Mouse (Mus musculus) heart, adult 2 months (tissue): Measurements from ENCODE around the gene Itsn1.

ENCODE experiments used
- CTCF ChIP-seq: fragments of 200-600 bp; IDR thresholded peaks from 2 replicates; pipeline ENCODE4 v1.8.1; 2022; ENCODE audit warnings: antibody characterized with exemption, mild to moderate bottlenecking, moderate library complexity
- POLR2A ChIP-seq: fragments of 200-500 bp; IDR thresholded peaks from 2 replicates; pipeline ENCODE4 v1.6.1; 2011; ENCODE audit warnings: mild to moderate bottlenecking, low read depth, low read length, control low read depth; ENCODE audit not compliant: insufficient read depth

DNA sequence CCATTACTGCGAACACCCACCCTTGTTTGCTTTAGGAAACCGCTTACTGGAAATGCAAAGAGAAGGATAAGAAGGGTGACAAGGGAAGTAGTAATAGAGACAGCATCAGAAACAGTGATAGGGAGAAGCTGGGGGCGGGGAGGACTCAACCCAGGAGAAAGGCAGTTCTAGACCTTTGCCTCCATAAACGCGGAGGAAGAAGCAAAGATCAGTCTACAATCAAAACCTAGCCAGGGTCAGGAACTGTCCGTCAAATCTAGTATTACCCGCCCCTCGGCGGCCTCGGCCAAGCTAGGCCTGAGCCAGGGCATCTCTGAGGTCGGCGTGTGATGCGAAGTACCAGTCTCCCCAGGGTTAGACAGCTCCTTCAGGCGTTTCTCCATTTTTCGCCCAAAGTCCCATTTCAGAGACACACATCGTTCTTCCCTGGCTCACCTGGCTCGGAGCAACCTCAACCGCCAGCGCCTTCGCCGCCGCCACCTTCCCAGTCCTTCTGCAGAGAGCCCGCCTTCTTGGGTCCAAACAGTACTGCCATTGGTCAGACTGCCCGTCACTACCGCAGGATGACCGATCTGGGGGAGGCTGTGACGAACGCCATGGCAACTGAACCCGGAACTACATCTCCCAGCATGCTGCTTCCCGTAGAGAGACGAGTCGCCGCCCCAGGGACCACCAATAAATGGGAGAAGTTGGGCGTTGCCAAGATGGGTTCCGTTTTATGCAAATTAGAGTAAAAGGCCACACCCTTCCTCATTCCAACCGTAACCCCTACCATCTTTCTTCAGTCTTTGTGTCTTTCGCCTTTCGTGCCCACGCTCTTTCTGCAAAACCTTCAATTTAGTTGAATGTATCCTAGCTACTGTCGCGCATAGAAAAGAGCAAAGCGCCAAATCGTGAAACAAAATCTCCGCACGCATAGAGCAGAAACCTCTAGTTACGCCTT is 687 bp upstream of the Itsn1 start, which contains the start of gene Cryzl1:
- TF ChIP-seq POLR2A: peak; percentile 52
- no peak for TF ChIP-seq CTCF
